Mouse (Mus musculus) lung, embryonic 16.5 days (tissue): ENCODE data around the gene Zfp410. TPM values are rescaled to one million over a fixed set of nuclear protein-coding genes. Genes with fewer than 3 reads are reported as not detected.

Experiments
- ATAC-seq: fragments of 200-750 bp; cut with Nextera tagmentation; 2 replicates; pipeline ENCODE4 v1.8.0; 2017; ENCODE audit warnings: low read depth, mild to moderate bottlenecking, moderate library complexity
- H3K27ac ChIP-seq: fragments of 300-500 bp; sonication (generic); 2 replicates; pipeline ENCODE4 v1.5.1; 2014; ENCODE audit warnings: mild to moderate bottlenecking, control low read depth, low read length
- H3K27me3 ChIP-seq: fragments of 300-500 bp; sonication (generic); 2 replicates; pipeline ENCODE4 v1.6.1; 2014; ENCODE audit warnings: low read depth, low read length, mixed read lengths; ENCODE audit not compliant: control insufficient read depth, insufficient read depth
- H3K36me3 ChIP-seq: fragments of 300-500 bp; sonication (generic); 2 replicates; pipeline ENCODE4 v1.6.1; 2014; ENCODE audit warnings: low read length; ENCODE audit not compliant: control insufficient read depth, insufficient read depth
- H3K4me1 ChIP-seq: fragments of 300-500 bp; sonication (generic); replicated peaks from 2 replicates; pipeline ENCODE4 v1.6.1; 2014; ENCODE audit warnings: low read length, mixed read lengths; ENCODE audit not compliant: control insufficient read depth, insufficient read depth
- H3K4me2 ChIP-seq: fragments of 300-500 bp; sonication (generic); 2 replicates; pipeline ENCODE4 v1.6.1; 2014; ENCODE audit warnings: low read depth, low read length, control low read depth
- H3K4me3 ChIP-seq: fragments of 300-500 bp; sonication (generic); 2 replicates; pipeline ENCODE4 v1.5.1; 2014; ENCODE audit warnings: mild to moderate bottlenecking, low read length, control low read depth
- H3K9ac ChIP-seq: fragments of 300-500 bp; sonication (generic); 2 replicates; pipeline ENCODE4 v1.6.1; 2014; ENCODE audit warnings: low read length, control low read depth
- H3K9me3 ChIP-seq: fragments of 300-500 bp; sonication (generic); 2 replicates; pipeline ENCODE4 v1.6.1; 2016; ENCODE audit warnings: low read length; ENCODE audit not compliant: control insufficient read depth
- WGBS: fragments of 180-500 bp; shearing (Covaris S2); extraction: QIAGEN DNeasy Blood & Tissue Kit; methylation state at CpG from one replicate; pipeline ENCODE4 v1.1.7; 2014; 5-methylcytosine and 5-hydroxymethylcytosine counted together
- polyA plus RNA-seq: library from polyadenylated mRNA; unstranded; fragments of >200 nt; fragmentation: Nextera tagmentation; extraction: Ambion mirVana; gene quantifications from 2 replicates; pipeline ENCODE4 v1.2.1, GENCODE M21; 2015

The Zfp410 gene
- polyA plus RNA-seq = 75.8 and 93.8 TPM in 2 replicates

GRCm38 (mm10) chr12:84316721-84317621, at the start of gene Zfp410:
TSS of gene Zfp410 (plus strand) at chr12:84316852.
- H3K9me3 ChIP-seq = no peaks in the 10 kb centered on the region
- peak within 1 kb of the TSS; percentile 99 for H3K4me3 ChIP-seq
- peak within 1 kb of the TSS; percentile 86 for H3K4me2 ChIP-seq
- H3K4me1 ChIP-seq = peaks cover 10% of the 10 kb centered on the region
- under 1% methylated on average over 77 of the region's 77 CpGs for WGBS
- no peaks in the 10 kb centered on the region for H3K27me3 ChIP-seq
- H3K27ac ChIP-seq = peak within 1 kb of the TSS; percentile 99
- no peaks in the 10 kb centered on the region for H3K36me3 ChIP-seq
- H3K9ac ChIP-seq = peak within 1 kb of the TSS; percentile 100
- peak; percentile 98 for ATAC-seq

GRCm38 (mm10) chr12:84267264-84267663, 49.4 kb upstream of the Zfp410 start:
- WGBS = 60% methylated on average over 2 of the region's 2 CpGs
- Histone ChIP-seq H3K27me3 (no peaks in the 10 kb centered on the region), H3K36me3 (no peaks in the 10 kb centered on the region), H3K27ac (no peak overlapping the region), H3K9me3 (no peaks in the 10 kb centered on the region; the same call in 1 of the 2 replicates), H3K4me1 (no peaks in the 10 kb centered on the region), H3K4me3 (no peak overlapping the region), H3K4me2 (no peak overlapping the region), H3K9ac (no peak overlapping the region)
- no peak for ATAC-seq

- no peak overlapping the region for H3K9ac ChIP-seq
- ATAC-seq = no peak
- no peaks in the 10 kb centered on the region for H3K36me3 ChIP-seq
- H3K27me3 ChIP-seq = no peaks in the 10 kb centered on the region
- no peaks in the 10 kb centered on the region for H3K4me1 ChIP-seq
- no peak overlapping the region for H3K4me3 ChIP-seq
- no peak overlapping the region for H3K27ac ChIP-seq
- WGBS = 66% methylated on average over 5 of the region's 5 CpGs
- no peak overlapping the region for H3K4me2 ChIP-seq
- H3K9me3 ChIP-seq = no peaks in the 10 kb centered on the region; the same call in 1 of the 2 replicates
Measured at GRCm38 (mm10) chr12:84273366-84273765, 43.3 kb upstream of the Zfp410 start.

- Histone ChIP-seq H3K9me3 (no peaks in the 10 kb centered on the region; the same call in 1 of the 2 replicates), H3K4me2 (no peak overlapping the region), H3K27ac (no peak overlapping the region), H3K4me1 (no peaks in the 10 kb centered on the region), H3K9ac (no peak overlapping the region), H3K36me3 (no peaks in the 10 kb centered on the region), H3K27me3 (no peaks in the 10 kb centered on the region), H3K4me3 (no peak overlapping the region)
- no peak for ATAC-seq
- 83% methylated on average over 9 of the region's 9 CpGs for WGBS
Measured at GRCm38 (mm10) chr12:84275288-84275687, 41.4 kb upstream of the Zfp410 start.

GRCm38 (mm10) chr12:84276288-84276687, 40.4 kb upstream of the Zfp410 start:
- Histone ChIP-seq H3K4me1 (no peaks in the 10 kb centered on the region), H3K36me3 (no peaks in the 10 kb centered on the region), H3K9ac (no peak overlapping the region), H3K4me2 (no peak overlapping the region), H3K27ac (no peak overlapping the region), H3K4me3 (no peak overlapping the region), H3K27me3 (no peaks in the 10 kb centered on the region), H3K9me3 (no peaks in the 10 kb centered on the region; the same call in 1 of the 2 replicates)
- no peak for ATAC-seq
- WGBS = 59% methylated on average over 2 of the region's 2 CpGs

- Histone ChIP-seq H3K9me3 (no peaks in the 10 kb centered on the region; the same call in 1 of the 2 replicates), H3K9ac (no peak overlapping the region)
Measured at GRCm38 (mm10) chr12:84276799-84277198, 39.9 kb upstream of the Zfp410 start.

GRCm38 (mm10) chr12:84277832-84278231, 38.8 kb upstream of the Zfp410 start:
- Histone ChIP-seq H3K4me1 (no peaks in the 10 kb centered on the region), H3K27me3 (no peaks in the 10 kb centered on the region), H3K4me2 (no peak overlapping the region), H3K27ac (no peak overlapping the region), H3K9me3 (no peaks in the 10 kb centered on the region; the same call in 1 of the 2 replicates), H3K9ac (no peak overlapping the region), H3K4me3 (no peak overlapping the region), H3K36me3 (no peaks in the 10 kb centered on the region)
- ATAC-seq = no peak
- WGBS = 74% methylated on average over 3 of the region's 3 CpGs

More at GRCm38 (mm10) chr12:84276799-84277198, 39.9 kb upstream of the Zfp410 start:
- WGBS = 76% methylated on average over 4 of the region's 4 CpGs
- no peaks in the 10 kb centered on the region for H3K27me3 ChIP-seq
- no peak overlapping the region for H3K27ac ChIP-seq
- no peak overlapping the region for H3K4me2 ChIP-seq
- no peak overlapping the region for H3K4me3 ChIP-seq
- ATAC-seq = no peak
- H3K4me1 ChIP-seq = no peaks in the 10 kb centered on the region
- H3K36me3 ChIP-seq = no peaks in the 10 kb centered on the region

- 73% methylated on average over 7 of the region's 7 CpGs for WGBS
- Histone ChIP-seq H3K4me3 (no peak overlapping the region), H3K4me2 (no peak overlapping the region), H3K27ac (no peak overlapping the region), H3K27me3 (no peaks in the 10 kb centered on the region), H3K4me1 (no peaks in the 10 kb centered on the region), H3K9ac (no peak overlapping the region), H3K9me3 (no peaks in the 10 kb centered on the region; the same call in 1 of the 2 replicates), H3K36me3 (no peaks in the 10 kb centered on the region)
- ATAC-seq = no peak
Measured at GRCm38 (mm10) chr12:84278901-84279300, 37.8 kb upstream of the Zfp410 start.

GRCm38 (mm10) chr12:84284391-84284790, 32.3 kb upstream of the Zfp410 start:
- Histone ChIP-seq H3K4me3 (peak overlapping the region; percentile 70), H3K27ac (no peak overlapping the region), H3K27me3 (no peaks in the 10 kb centered on the region), H3K4me2 (peak overlapping the region; percentile 86), H3K9ac (peak overlapping the region; percentile 79), H3K9me3 (no peaks in the 10 kb centered on the region), H3K4me1 (peaks cover 6% of the 10 kb centered on the region), H3K36me3 (no peaks in the 10 kb centered on the region)
- no peak for ATAC-seq
- whole genome bisulfite sequencing = 71% methylated on average over 14 of the region's 14 CpGs
